ENCODE assay signal across 13 mouse cellular contexts in the genomic region with DNA sequence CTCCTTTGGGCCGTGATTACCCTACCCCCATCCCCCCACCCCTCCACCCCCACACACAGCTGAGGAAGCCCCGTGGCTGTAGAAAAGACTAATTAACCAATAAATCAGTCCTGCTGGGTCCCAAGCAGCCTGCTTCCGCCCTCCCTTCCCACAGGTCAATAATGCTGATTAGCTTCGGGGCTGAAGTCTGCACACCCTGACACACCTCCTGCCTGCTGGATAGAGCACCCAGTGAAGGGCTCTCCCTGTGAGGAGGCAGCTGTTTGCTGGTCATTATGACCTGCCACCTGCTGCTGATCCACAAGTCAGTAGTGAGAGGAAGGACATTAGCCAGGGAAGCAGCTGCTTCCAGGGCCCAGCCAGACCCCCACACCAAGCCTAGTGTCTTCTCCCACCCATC. TPM values are rescaled to one million over a fixed set of nuclear protein-coding genes. Genes with fewer than 3 reads are reported as not detected.
A peak's percentile ranks its signal among the peaks of the same experiment; 100 is the strongest.
DNase-seq lines count a peak whose midpoint lies in the region; ATAC-seq lines count a peak whose summit lies in the region.
"Had no signal": no experiment of that assay in that cellular context is flagged by ENCODE, and none has a peak within 500 bp of the region (broad histone marks: within the 10 kb centered on the region; RNA-seq: fewer than 3 reads in every experiment).

No protein-coding gene starts in this region.

- no peaks in the 10 kb centered on the region for H3K36me3 ChIP-seq in kidney, embryonic 15.5 days
- no peaks in the 10 kb centered on the region for H3K36me3 ChIP-seq in liver, embryonic 16.5 days (ENCODE audit: control insufficient read depth, insufficient read depth)
- H3K36me3 ChIP-seq in stomach, embryonic 15.5 days = no peaks in the 10 kb centered on the region
- no peaks in the 10 kb centered on the region for H3K36me3 ChIP-seq in heart, embryonic 12.5 days
- H3K36me3 ChIP-seq: limb, embryonic 12.5 days had no signal

- H3K9ac ChIP-seq in kidney, embryonic 15.5 days = no peak overlapping the region
- H3K9ac ChIP-seq in liver, embryonic 16.5 days (ENCODE audit: low read depth, low read length) = no peak overlapping the region
- H3K9ac ChIP-seq in stomach, embryonic 15.5 days = no peak overlapping the region
- no peak overlapping the region for H3K9ac ChIP-seq in heart, embryonic 12.5 days
- H3K9ac ChIP-seq: limb, embryonic 12.5 days had no signal

- peaks cover 41% of the 10 kb centered on the region for H3K4me1 ChIP-seq in kidney, embryonic 15.5 days
- peaks cover 11% of the 10 kb centered on the region for H3K4me1 ChIP-seq in liver, embryonic 16.5 days (ENCODE audit: control insufficient read depth, low read depth, low read length)
- H3K4me1 ChIP-seq in stomach, embryonic 15.5 days = peaks cover 32% of the 10 kb centered on the region
- H3K4me1 ChIP-seq in heart, embryonic 12.5 days (replicated peaks) = peaks cover 18% of the 10 kb centered on the region

- ATAC-seq in kidney, embryonic 15.5 days (replicated peaks; ENCODE audit: low FRiP score) = 0 out of 2 replicates have a peak, but pooled peaks have one; percentile 9
- ATAC-seq in liver, embryonic 16.5 days (ENCODE audit: low read depth) = peak; percentile 65
- ATAC-seq in stomach, embryonic 15.5 days (ENCODE audit: insufficient read depth, low FRiP score, low read depth) = peak; percentile 72; the same call in 1 of the 2 replicates
- no peak for ATAC-seq in heart, embryonic 12.5 days (ENCODE audit: insufficient number of reproducible peaks, low FRiP score)

- 10% methylated on average over 4 of the region's 4 CpGs for WGBS in kidney, embryonic 15.5 days
- WGBS in liver, embryonic 16.5 days (ENCODE audit: insufficient replicate concordance) = 22% methylated on average over 4 of the region's 4 CpGs
- 21% methylated on average over 4 of the region's 4 CpGs for WGBS in stomach, embryonic 15.5 days
- 41% methylated on average over 4 of the region's 4 CpGs for WGBS in heart, embryonic 12.5 days

- H3K9me3 ChIP-seq in kidney, embryonic 15.5 days (replicated peaks) = no peaks in the 10 kb centered on the region
- no peaks in the 10 kb centered on the region for H3K9me3 ChIP-seq in liver, embryonic 16.5 days (replicated peaks; ENCODE audit: control insufficient read depth, low read length)
- H3K9me3 ChIP-seq in stomach, embryonic 15.5 days = no peaks in the 10 kb centered on the region
- no peaks in the 10 kb centered on the region for H3K9me3 ChIP-seq in heart, embryonic 12.5 days (replicated peaks)
- H3K9me3 ChIP-seq: limb, embryonic 12.5 days had no signal

- no peak overlapping the region for H3K4me3 ChIP-seq in kidney, embryonic 15.5 days (replicated peaks)
- H3K4me3 ChIP-seq in liver, embryonic 16.5 days (ENCODE audit: low read depth, low read length) = no peak overlapping the region
- no peak overlapping the region for H3K4me3 ChIP-seq in stomach, embryonic 15.5 days (replicated peaks)
- H3K4me3 ChIP-seq in heart, embryonic 12.5 days = no peak overlapping the region
- H3K4me3 ChIP-seq: erythroblast, embryonic 14.5 days; limb, embryonic 12.5 days had no signal

- H3K27me3 ChIP-seq in kidney, embryonic 15.5 days = peaks cover 38% of the 10 kb centered on the region
- peaks cover 38% of the 10 kb centered on the region for H3K27me3 ChIP-seq in liver, embryonic 16.5 days (ENCODE audit: control insufficient read depth, insufficient read depth, low read depth, low read length)
- H3K27me3 ChIP-seq in stomach, embryonic 15.5 days (replicated peaks) = peaks cover 34% of the 10 kb centered on the region
- peaks cover 54% of the 10 kb centered on the region for H3K27me3 ChIP-seq in heart, embryonic 12.5 days (replicated peaks)

- no peak overlapping the region for H3K4me2 ChIP-seq in kidney, embryonic 15.5 days
- no peak overlapping the region; the same call in 1 of the 2 replicates for H3K4me2 ChIP-seq in liver, embryonic 16.5 days (ENCODE audit: low read depth, low read length)
- no peak overlapping the region for H3K4me2 ChIP-seq in stomach, embryonic 15.5 days
- no peak overlapping the region for H3K4me2 ChIP-seq in heart, embryonic 12.5 days
- H3K4me2 ChIP-seq: limb, embryonic 12.5 days had no signal

- DNase-seq in kidney, adult 18-20 months = no peak
- DNase-seq in embryo, embryonic 9.5 days (ENCODE audit: extremely low spot score) = peak; percentile 42
- no peak for DNase-seq in spleen, adult 18-20 months
- DNase-seq: adrenal gland, postnatal 25 days; cerebellum, adult 18-20 months; lung, postnatal 4 days; thymus, postnatal 4 days had no signal

- H3K27ac ChIP-seq in kidney, embryonic 15.5 days = peak overlapping the region; percentile 67
- peak overlapping the region; percentile 43; the same call in 1 of the 2 replicates for H3K27ac ChIP-seq in liver, embryonic 16.5 days (ENCODE audit: low read length)
- peak overlapping the region; percentile 61; the same call in 1 of the 2 replicates for H3K27ac ChIP-seq in stomach, embryonic 15.5 days
- no peak overlapping the region for H3K27ac ChIP-seq in heart, embryonic 12.5 days (ENCODE audit: poor library complexity, severe bottlenecking)
- H3K27ac ChIP-seq: limb, embryonic 12.5 days had no signal

RNA-seq across cellular contexts. Expression of a gene that starts 3.2 kb away (rescaled TPM):
- 0.12 and 0.30 TPM in 2 replicates for polyA plus RNA-seq in kidney, embryonic 15.5 days (2015; fragmentation: Nextera tagmentation; extraction: Ambion mirVana)
- polyA plus RNA-seq in liver, embryonic 16.5 days (2015; fragmentation: Nextera tagmentation; extraction: Ambion mirVana) = 0.20 TPM in 1 of 2 replicates, not detected in the other
- polyA plus RNA-seq in stomach, embryonic 15.5 days (2015; fragmentation: Nextera tagmentation; extraction: Ambion mirVana) = 0.68 and 0.89 TPM in 2 replicates
- not detected in 2 replicates for polyA plus RNA-seq in heart, embryonic 12.5 days (2016; fragmentation: Nextera tagmentation; extraction: Ambion mirVana)
- polyA plus RNA-seq: erythroblast, embryonic 14.5 days; limb, embryonic 12.5 days had no signal

RNA-seq across cellular contexts. Expression of a gene that starts 16.6 kb away (rescaled TPM):
- polyA plus RNA-seq in kidney, embryonic 15.5 days (2015; fragmentation: Nextera tagmentation; extraction: Ambion mirVana) = 513 and 545 TPM in 2 replicates
- 134 and 136 TPM in 2 replicates for polyA plus RNA-seq in liver, embryonic 16.5 days (2015; fragmentation: Nextera tagmentation; extraction: Ambion mirVana)
- 546 and 587 TPM in 2 replicates for polyA plus RNA-seq in stomach, embryonic 15.5 days (2015; fragmentation: Nextera tagmentation; extraction: Ambion mirVana)
- 294 and 300 TPM in 2 replicates for polyA plus RNA-seq in heart, embryonic 12.5 days (2016; fragmentation: Nextera tagmentation; extraction: Ambion mirVana)

RNA-seq across cellular contexts. Expression of a gene that starts 17.9 kb away (rescaled TPM):
- 47.7 and 56.3 TPM in 2 replicates for polyA plus RNA-seq in kidney, embryonic 15.5 days (2015; fragmentation: Nextera tagmentation; extraction: Ambion mirVana)
- 36.7 and 40.9 TPM in 2 replicates for polyA plus RNA-seq in liver, embryonic 16.5 days (2015; fragmentation: Nextera tagmentation; extraction: Ambion mirVana)
- polyA plus RNA-seq in stomach, embryonic 15.5 days (2015; fragmentation: Nextera tagmentation; extraction: Ambion mirVana) = 49.7 and 51.8 TPM in 2 replicates
- 29.0 and 30.0 TPM in 2 replicates for polyA plus RNA-seq in heart, embryonic 12.5 days (2016; fragmentation: Nextera tagmentation; extraction: Ambion mirVana)

RNA-seq across cellular contexts. Expression of a gene that starts 30.1 kb away (rescaled TPM):
- 243 and 247 TPM in 2 replicates for polyA plus RNA-seq in kidney, embryonic 15.5 days (2015; fragmentation: Nextera tagmentation; extraction: Ambion mirVana)
- 107 and 109 TPM in 2 replicates for polyA plus RNA-seq in liver, embryonic 16.5 days (2015; fragmentation: Nextera tagmentation; extraction: Ambion mirVana)
- 200 and 222 TPM in 2 replicates for polyA plus RNA-seq in stomach, embryonic 15.5 days (2015; fragmentation: Nextera tagmentation; extraction: Ambion mirVana)
- 165 TPM in 2 replicates for polyA plus RNA-seq in heart, embryonic 12.5 days (2016; fragmentation: Nextera tagmentation; extraction: Ambion mirVana)
